Comparison of ENCODE assay signal across 8 mouse cellular contexts in genomic region chr10:81266211-81267105, GRCm38 (mm10). TPM values are rescaled to one million over a fixed set of nuclear protein-coding genes. Genes with fewer than 3 reads are reported as not detected.
A peak's percentile ranks its signal among the peaks of the same experiment; 100 is the strongest.
DNase-seq lines count a peak whose midpoint lies in the region; ATAC-seq and TF ChIP-seq lines count a peak whose summit lies in the region.

Gene Mrpl54, minus strand, starts transcription at chr10:81266934.
Gene Apba3, plus strand, starts transcription at chr10:81266960.

- H3K36me3 ChIP-seq in E14TG2a.4 (ENCODE audit: insufficient read depth, low read length) = peaks cover 59% of the 10 kb centered on the region
- H3K36me3 ChIP-seq in forebrain, embryonic 13.5 days (ENCODE audit: poor library complexity, severe bottlenecking) = peaks cover 54% of the 10 kb centered on the region
- peaks cover 26% of the 10 kb centered on the region for H3K36me3 ChIP-seq in liver, postnatal 0 days (replicated peaks; ENCODE audit: insufficient read depth, low read length)
- H3K36me3 ChIP-seq in neural tube, embryonic 14.5 days (ENCODE audit: control insufficient read depth, insufficient read depth, low read length) = peaks cover 26% of the 10 kb centered on the region

- no peaks in the 10 kb centered on the region for H3K27me3 ChIP-seq in E14TG2a.4 (ENCODE audit: insufficient read depth, low read length)
- no peaks in the 10 kb centered on the region for H3K27me3 ChIP-seq in forebrain, embryonic 13.5 days
- H3K27me3 ChIP-seq in liver, postnatal 0 days (ENCODE audit: insufficient read depth, low read length) = no peaks in the 10 kb centered on the region
- no peaks in the 10 kb centered on the region for H3K27me3 ChIP-seq in neural tube, embryonic 14.5 days (ENCODE audit: control insufficient read depth, insufficient read depth, low read length)

- peak within 1 kb of the TSS; percentile 94 for H3K4me3 ChIP-seq in E14TG2a.4 (replicated peaks; ENCODE audit: low read length)
- H3K4me3 ChIP-seq in forebrain, embryonic 13.5 days = peak within 1 kb of the TSS; percentile 64
- H3K4me3 ChIP-seq in liver, postnatal 0 days (ENCODE audit: low read depth, low read length) = peak within 1 kb of the TSS; percentile 73
- peak within 1 kb of the TSS; percentile 71 for H3K4me3 ChIP-seq in neural tube, embryonic 14.5 days (ENCODE audit: low read depth, low read length)

- under 1% methylated on average over 48 of the region's 48 CpGs for WGBS in forebrain, embryonic 13.5 days
- WGBS in large intestine, adult 2 months = under 1% methylated on average over 48 of the region's 48 CpGs
- WGBS in liver, postnatal 0 days (ENCODE audit: insufficient replicate concordance) = under 1% methylated on average over 48 of the region's 48 CpGs
- under 1% methylated on average over 48 of the region's 48 CpGs for WGBS in neural tube, embryonic 14.5 days

- TF ChIP-seq CTCF in E14TG2a.4 (conservative IDR thresholded peaks at IDR 0.05; ENCODE audit: low read length) = no peak
- no peak for TF ChIP-seq CTCF in liver, postnatal 0 days (IDR thresholded peaks at IDR 0.05; ENCODE audit: low read depth)

- H3K4me2 ChIP-seq in forebrain, embryonic 13.5 days = peak within 1 kb of the TSS; percentile 79
- H3K4me2 ChIP-seq in liver, postnatal 0 days (ENCODE audit: low read depth, low read length) = peak within 1 kb of the TSS; percentile 81
- H3K4me2 ChIP-seq in neural tube, embryonic 14.5 days (ENCODE audit: low read depth, low read length) = peak within 1 kb of the TSS; percentile 78

- H3K9me3 ChIP-seq in E14TG2a.4 (ENCODE audit: low read length) = no peaks in the 10 kb centered on the region
- H3K9me3 ChIP-seq in forebrain, embryonic 13.5 days (replicated peaks) = no peaks in the 10 kb centered on the region
- no peaks in the 10 kb centered on the region for H3K9me3 ChIP-seq in liver, postnatal 0 days (ENCODE audit: low read length)
- H3K9me3 ChIP-seq in neural tube, embryonic 14.5 days (ENCODE audit: control insufficient read depth, low read length) = no peaks in the 10 kb centered on the region

- intact Hi-C loops in heart, postnatal 10 days (cut with DNase I) = no loop called here

- H3K27ac ChIP-seq in forebrain, embryonic 13.5 days = peak within 1 kb of the TSS; percentile 66; the same call in 1 of the 2 replicates
- peak within 1 kb of the TSS; percentile 74 for H3K27ac ChIP-seq in liver, postnatal 0 days (ENCODE audit: low read depth)
- H3K27ac ChIP-seq in neural tube, embryonic 14.5 days (ENCODE audit: low read depth, low read length) = peak within 1 kb of the TSS; percentile 88

- DNase-seq in c-Kit-positive CD71-positive TER-119-positive erythroid progenitor cells, embryonic 14.5 days (ENCODE audit: low spot score) = peak; percentile 96
- DNase-seq in heart, postnatal 10 days = peak; percentile 98
- DNase-seq in large intestine, adult 2 months (ENCODE audit: low read depth, low spot score) = peak; percentile 91
- DNase-seq in liver, postnatal 0 days = peak; percentile 96
- peak; percentile 97 for DNase-seq in testis, postnatal 10 days (ENCODE audit: low spot score)

- H3K9ac ChIP-seq in forebrain, embryonic 13.5 days = peak within 1 kb of the TSS; percentile 72
- peak within 1 kb of the TSS; percentile 72 for H3K9ac ChIP-seq in liver, postnatal 0 days (replicated peaks)
- H3K9ac ChIP-seq in neural tube, embryonic 14.5 days (replicated peaks; ENCODE audit: low read depth, low read length) = peak within 1 kb of the TSS; percentile 79

- TF ChIP-seq EP300 in liver, postnatal 0 days (IDR thresholded peaks at IDR 0.05; ENCODE audit: low read depth) = 0 out of 2 replicates have a peak, but pooled peaks have one; percentile 5

- ATAC-seq in forebrain, embryonic 13.5 days = peak; percentile 94
- ATAC-seq in liver, postnatal 0 days = peak; percentile 96
- peak; percentile 92 for ATAC-seq in neural tube, embryonic 14.5 days (ENCODE audit: low read depth)

- peaks cover 78% of the 10 kb centered on the region for H3K4me1 ChIP-seq in E14TG2a.4 (replicated peaks; ENCODE audit: low read depth, low read length)
- H3K4me1 ChIP-seq in forebrain, embryonic 13.5 days = peaks cover 24% of the 10 kb centered on the region
- H3K4me1 ChIP-seq in liver, postnatal 0 days (ENCODE audit: insufficient read depth) = peaks cover 22% of the 10 kb centered on the region
- H3K4me1 ChIP-seq in neural tube, embryonic 14.5 days (ENCODE audit: control insufficient read depth, insufficient read depth, low read length) = peaks cover 15% of the 10 kb centered on the region; the same call in 1 of the 2 replicates

RNA-seq across cellular contexts. Expression of gene Mrpl54, which starts in this region (rescaled TPM):
- 134 and 135 TPM in 2 replicates for polyA plus RNA-seq in forebrain, embryonic 13.5 days (2015; fragmentation: Nextera tagmentation; extraction: Ambion mirVana)
- total RNA-seq in heart, postnatal 10 days (2021) = 100 to 1,000 TPM in 1 of 2 experiments, 10 to 100 TPM in 1; 93.4 to 108 TPM
- 109 and 119 TPM in 2 replicates for polyA plus RNA-seq in large intestine, adult 2 months (2012; rRNA removed)
- polyA plus RNA-seq in liver, postnatal 0 days (2015; fragmentation: Nextera tagmentation; extraction: Ambion mirVana) = 110 and 112 TPM in 2 replicates
- 130 and 136 TPM in 2 replicates for polyA plus RNA-seq in neural tube, embryonic 14.5 days (2014; fragmentation: Nextera tagmentation; extraction: Ambion mirVana)

RNA-seq across cellular contexts. Expression of gene Apba3, which starts in this region (rescaled TPM):
- polyA plus RNA-seq in forebrain, embryonic 13.5 days (2015; fragmentation: Nextera tagmentation; extraction: Ambion mirVana) = 28.6 and 32.3 TPM in 2 replicates
- total RNA-seq in heart, postnatal 10 days (2021) = 10 to 100 TPM; 66.5 to 68.3 TPM
- polyA plus RNA-seq in large intestine, adult 2 months (2012; rRNA removed) = 72.7 and 114 TPM in 2 replicates
- polyA plus RNA-seq in liver, postnatal 0 days (2015; fragmentation: Nextera tagmentation; extraction: Ambion mirVana) = 21.1 and 23.2 TPM in 2 replicates
- 26.1 and 27.8 TPM in 2 replicates for polyA plus RNA-seq in neural tube, embryonic 14.5 days (2014; fragmentation: Nextera tagmentation; extraction: Ambion mirVana)

Comparison
In these comparisons a context has a peak if more than half of its experiments do, and no peak if none do; other contexts are left out.
1. Peak in every context shown above with its lines: DNase-seq, ATAC-seq, H3K4me3 ChIP-seq and H3K27ac ChIP-seq.